Mouse (Mus musculus) neural tube, embryonic 11.5 days (tissue): ENCODE results near the gene Wdr18. TPM values are rescaled to one million over a fixed set of nuclear protein-coding genes. Genes with fewer than 3 reads are reported as not detected.

Experiments
- ATAC-seq: fragments of 200-750 bp; cut with Nextera tagmentation; 2 replicates; pipeline ENCODE4 v1.8.0; 2017; ENCODE audit warnings: moderate number of reproducible peaks, mild to moderate bottlenecking, moderate TSS enrichment, moderate library complexity; ENCODE audit not compliant: insufficient read depth, low FRiP score, low TSS enrichment
- DNase-seq: peaks from one replicate; pipeline ENCODE4 v3.0.0-alpha.2; 2015; ENCODE audit warnings: low spot score
- H3K27ac ChIP-seq: fragments of 300-500 bp; sonication (generic); 2 replicates; pipeline ENCODE4 v1.5.1; 2014; ENCODE audit warnings: low read depth, mild to moderate bottlenecking, low read length
- H3K27me3 ChIP-seq: fragments of 300-500 bp; sonication (generic); 2 replicates; pipeline ENCODE4 v1.6.1; 2014; ENCODE audit warnings: mild to moderate bottlenecking, low read length, mixed read lengths; ENCODE audit not compliant: control insufficient read depth, insufficient read depth
- H3K36me3 ChIP-seq: fragments of 300-500 bp; sonication (generic); 2 replicates; pipeline ENCODE4 v1.6.1; 2014; ENCODE audit warnings: mild to moderate bottlenecking, low read length, moderate library complexity, mixed read lengths; ENCODE audit not compliant: control insufficient read depth, insufficient read depth
- H3K4me1 ChIP-seq: fragments of 300-500 bp; sonication (generic); 2 replicates; pipeline ENCODE4 v1.6.1; 2014; ENCODE audit warnings: low read length, mixed read lengths; ENCODE audit not compliant: control insufficient read depth, insufficient read depth
- H3K4me2 ChIP-seq: fragments of 300-500 bp; sonication (generic); 2 replicates; pipeline ENCODE4 v1.6.1; 2014; ENCODE audit warnings: low read depth, mild to moderate bottlenecking, moderate library complexity
- H3K4me3 ChIP-seq: fragments of 300-500 bp; sonication (generic); 2 replicates; pipeline ENCODE4 v1.5.1; 2014; ENCODE audit warnings: low read depth, low read length
- H3K9ac ChIP-seq: fragments of 300-500 bp; sonication (generic); 2 replicates; pipeline ENCODE4 v1.6.1; 2014; ENCODE audit warnings: mild to moderate bottlenecking, low read length
- H3K9me3 ChIP-seq: fragments of 300-500 bp; sonication (generic); 2 replicates; pipeline ENCODE4 v1.6.1; 2016; ENCODE audit warnings: low read length; ENCODE audit not compliant: control insufficient read depth
- WGBS: fragments of 180-500 bp; shearing (Covaris S2); extraction: QIAGEN DNeasy Blood & Tissue Kit; methylation state at CpG from one replicate; pipeline ENCODE4 v1.1.7; 2014; 5-methylcytosine and 5-hydroxymethylcytosine counted together
- polyA plus RNA-seq: library from polyadenylated mRNA; unstranded; fragments of >200 nt; fragmentation: Nextera tagmentation; extraction: Ambion mirVana; gene quantifications from 2 replicates; pipeline ENCODE4 v1.2.1, GENCODE M21; 2014

Wdr18 gene
- polyA plus RNA-seq, 1 experiment from 2014 or later: 115 TPM

DNA sequence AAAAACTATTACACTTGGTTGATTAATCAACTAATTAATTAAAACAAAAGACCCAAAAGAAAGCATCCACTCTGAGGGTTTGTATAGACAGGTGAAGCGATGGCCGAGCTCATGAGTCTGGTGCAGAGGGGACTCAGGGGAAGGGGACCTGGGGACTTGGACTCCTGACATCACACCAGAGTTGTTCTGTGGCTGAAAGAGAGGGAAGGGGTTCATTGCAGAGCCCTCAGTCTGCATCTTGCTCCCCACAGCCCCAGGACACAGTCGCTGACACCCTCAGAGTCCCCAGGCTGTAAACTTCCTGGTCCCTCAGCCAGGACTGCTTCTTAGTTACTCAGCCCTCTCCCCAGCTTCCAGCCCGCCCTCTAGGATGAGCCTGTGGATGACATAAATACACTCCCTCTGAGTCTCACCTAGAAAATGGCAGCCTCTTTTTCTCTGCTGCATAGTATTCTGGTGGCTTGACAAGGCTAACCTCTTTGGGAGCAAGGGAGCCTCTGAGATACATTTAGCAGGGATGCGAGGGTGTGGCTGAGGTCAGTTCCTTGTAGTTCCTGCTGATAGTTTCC, 42.3 kb upstream of the Wdr18 start:
- peak overlapping the region; percentile 73 for H3K4me2 ChIP-seq
- H3K9ac ChIP-seq: peak overlapping the region; percentile 92; the same call in 1 of the 2 replicates
- H3K4me1 ChIP-seq: peaks cover 23% of the 10 kb centered on the region
- H3K36me3 ChIP-seq: no peaks in the 10 kb centered on the region
- H3K27me3 ChIP-seq: peaks cover 56% of the 10 kb centered on the region
- H3K4me3 ChIP-seq: peak overlapping the region; percentile 74; the same call in 1 of the 2 replicates
- H3K9me3 ChIP-seq: no peaks in the 10 kb centered on the region
- DNase-seq (peak; percentile 8), ATAC-seq (no peak)
- WGBS: 61% methylated on average over 5 of the region's 5 CpGs
- no peak overlapping the region for H3K27ac ChIP-seq

DNA sequence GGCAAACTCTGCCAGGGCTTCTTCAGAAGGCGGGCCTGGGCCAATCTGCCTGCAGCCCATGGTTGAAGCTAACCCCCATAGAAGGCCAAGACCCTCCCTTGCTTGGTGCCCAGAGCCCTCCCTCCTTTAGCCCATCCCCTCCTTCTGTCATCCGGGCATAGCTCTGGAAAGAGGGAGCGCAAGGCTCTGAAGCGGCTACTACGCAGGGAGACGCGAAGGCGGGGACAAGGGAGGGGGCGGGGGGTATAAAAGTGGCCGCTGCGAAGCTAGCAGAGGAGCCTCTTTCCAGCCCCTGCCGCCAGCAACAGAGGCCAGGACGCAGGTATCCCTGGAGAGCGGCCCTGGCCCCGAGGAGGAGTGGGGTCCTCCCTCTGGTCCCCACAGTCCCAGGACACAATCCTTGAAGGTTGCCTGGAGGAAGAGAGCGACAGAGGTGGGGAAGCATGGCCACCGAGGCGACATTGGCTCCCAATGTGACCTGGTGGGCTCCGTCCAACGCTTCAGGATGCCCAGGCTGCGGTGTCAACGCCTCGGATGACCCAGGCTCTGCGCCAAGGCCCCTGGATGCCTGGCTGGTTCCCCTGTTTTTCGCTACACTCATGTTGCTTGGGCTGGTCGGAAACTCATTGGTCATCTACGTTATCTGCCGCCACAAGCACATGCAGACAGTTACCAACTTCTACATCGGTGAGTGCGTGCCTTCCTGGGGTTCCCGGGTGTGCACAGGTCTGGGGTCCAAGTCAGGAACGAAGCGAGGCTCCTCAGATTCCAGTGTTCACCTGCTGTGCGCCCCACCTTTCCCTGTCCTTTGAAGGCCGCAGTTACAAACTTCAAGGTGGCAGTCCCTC, 41.5 kb upstream of the Wdr18 start:
- Histone ChIP-seq H3K4me3 (no peak overlapping the region), H3K9me3 (no peaks in the 10 kb centered on the region), H3K4me2 (0 out of 2 replicates have a peak overlapping the region, but pooled peaks have one; percentile 10), H3K27me3 (peaks cover 64% of the 10 kb centered on the region), H3K27ac (no peak overlapping the region), H3K9ac (no peak overlapping the region), H3K4me1 (peaks cover 23% of the 10 kb centered on the region), H3K36me3 (no peaks in the 10 kb centered on the region)
- ATAC-seq: no peak
- DNase-seq: peak; percentile 11
- 4% methylated on average over 35 of the region's 35 CpGs for WGBS

DNA sequence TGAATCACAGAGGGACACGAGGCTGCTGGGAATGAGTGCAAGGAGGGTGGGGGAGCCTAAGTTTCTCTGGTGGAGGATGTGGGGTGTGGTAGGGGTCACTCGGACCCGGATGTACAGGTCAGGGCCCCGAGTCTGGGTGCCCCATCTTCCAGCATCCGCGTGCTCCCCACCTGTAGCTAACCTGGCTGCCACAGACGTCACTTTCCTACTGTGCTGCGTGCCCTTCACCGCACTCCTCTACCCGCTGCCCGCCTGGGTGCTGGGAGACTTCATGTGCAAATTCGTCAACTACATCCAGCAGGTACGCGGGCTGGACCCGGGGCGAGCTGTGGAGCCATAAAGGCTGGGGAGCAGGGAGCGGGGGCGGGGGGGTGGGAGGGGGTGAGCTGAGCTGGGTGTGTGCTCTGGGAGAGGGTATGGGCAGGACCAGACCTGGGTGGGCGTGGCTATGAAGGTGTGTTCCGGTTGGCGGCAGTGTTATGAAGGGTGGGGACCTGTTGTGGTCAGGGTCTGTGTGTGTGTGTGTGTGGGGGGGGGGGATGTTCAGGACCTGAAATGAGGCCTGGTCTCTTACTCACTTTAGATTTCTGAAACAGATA, 40.6 kb upstream of the Wdr18 start:
- no peak overlapping the region for H3K9ac ChIP-seq
- no peak overlapping the region for H3K4me2 ChIP-seq

GRCm38 (mm10) chr10:79920056-79920890, 39.7 kb upstream of the Wdr18 start:
- no peak overlapping the region for H3K27ac ChIP-seq
- peaks cover 23% of the 10 kb centered on the region for H3K4me1 ChIP-seq
- H3K36me3 ChIP-seq: no peaks in the 10 kb centered on the region
- peak overlapping the region; percentile 10 for H3K4me3 ChIP-seq
- WGBS: 14% methylated on average over 26 of the region's 26 CpGs
- peak overlapping the region; percentile 10; the same call in 1 of the 2 replicates for H3K9ac ChIP-seq
- H3K4me2 ChIP-seq: no peak overlapping the region
- ATAC-seq: no peak
- no peaks in the 10 kb centered on the region for H3K9me3 ChIP-seq
- peak; percentile 19 for DNase-seq
- H3K27me3 ChIP-seq: peaks cover 66% of the 10 kb centered on the region

More for the DNA sequence above, 40.6 kb upstream of the Wdr18 start:
- DNase-seq (no peak), ATAC-seq (no peak)
- H3K36me3 ChIP-seq: no peaks in the 10 kb centered on the region
- no peaks in the 10 kb centered on the region for H3K9me3 ChIP-seq
- WGBS: 2% methylated on average over 21 of the region's 21 CpGs
- H3K4me1 ChIP-seq: peaks cover 23% of the 10 kb centered on the region
- peaks cover 66% of the 10 kb centered on the region for H3K27me3 ChIP-seq
- peak overlapping the region; percentile 10; the same call in 1 of the 2 replicates for H3K4me3 ChIP-seq
- H3K27ac ChIP-seq: no peak overlapping the region

GRCm38 (mm10) chr10:79920958-79921535, 38.9 kb upstream of the Wdr18 start, which contains the start of gene R3hdm4:
Gene R3hdm4, minus strand, starts transcription at chr10:79921208.
- Histone ChIP-seq H3K27me3 (peaks cover 66% of the 10 kb centered on the region), H3K4me1 (peaks cover 21% of the 10 kb centered on the region), H3K36me3 (no peaks in the 10 kb centered on the region), H3K4me3 (peak within 1 kb of the TSS; percentile 22), H3K9me3 (no peaks in the 10 kb centered on the region), H3K4me2 (peak within 1 kb of the TSS; percentile 34), H3K9ac (peak within 1 kb of the TSS; percentile 10; the same call in 1 of the 2 replicates), H3K27ac (no peak within 1 kb of the TSS)
- WGBS: 4% methylated on average over 41 of the region's 41 CpGs
- DNase-seq: no peak
- ATAC-seq: no peak

GRCm38 (mm10) chr10:79921572-79921971, 38.4 kb upstream of the Wdr18 start:
- Histone ChIP-seq H3K4me1 (peaks cover 23% of the 10 kb centered on the region), H3K36me3 (no peaks in the 10 kb centered on the region), H3K9me3 (no peaks in the 10 kb centered on the region), H3K9ac (no peak overlapping the region), H3K27ac (no peak overlapping the region), H3K4me3 (peak overlapping the region; percentile 22; the same call in 1 of the 2 replicates), H3K4me2 (peak overlapping the region; percentile 34), H3K27me3 (peaks cover 66% of the 10 kb centered on the region)
- under 1% methylated on average over 34 of the region's 34 CpGs for WGBS
- no peak for ATAC-seq
- DNase-seq: peak; percentile 44

- H3K4me3 ChIP-seq: no peak overlapping the region
Observed at GRCm38 (mm10) chr10:79924998-79925784, 34.8 kb upstream of the Wdr18 start.

More at GRCm38 (mm10) chr10:79924998-79925784, 34.8 kb upstream of the Wdr18 start:
- ATAC-seq (no peak), DNase-seq (peak; percentile 89)
- Histone ChIP-seq H3K9ac (no peak overlapping the region), H3K4me2 (no peak overlapping the region), H3K27ac (no peak overlapping the region), H3K4me1 (peaks cover 30% of the 10 kb centered on the region), H3K27me3 (peaks cover 35% of the 10 kb centered on the region), H3K9me3 (no peaks in the 10 kb centered on the region), H3K36me3 (no peaks in the 10 kb centered on the region)
- WGBS: 12% methylated on average over 29 of the region's 29 CpGs
